Mouse (Mus musculus) heart, adult 2 months (tissue): Measurements from ENCODE around the gene Lrrc4c.

Experiments used
- CTCF ChIP-seq: fragments of 200-600 bp; IDR thresholded peaks from 2 replicates; pipeline ENCODE4 v1.8.1; 2022; ENCODE audit warnings: antibody characterized with exemption, mild to moderate bottlenecking, moderate library complexity
- EP300 ChIP-seq: fragments of 200-500 bp; IDR thresholded peaks from 2 replicates; pipeline ENCODE4 v1.6.1; 2011; ENCODE audit warnings: low read depth, low read length, control low read depth; ENCODE audit not compliant: insufficient read depth
- POLR2A ChIP-seq: fragments of 200-500 bp; IDR thresholded peaks from 2 replicates; pipeline ENCODE4 v1.6.1; 2011; ENCODE audit warnings: mild to moderate bottlenecking, low read depth, low read length, control low read depth; ENCODE audit not compliant: insufficient read depth

- TF ChIP-seq POLR2A (no peak), CTCF (no peak), EP300 (no peak)
Observed at GRCm38 (mm10) chr2:96775376-96775775, 457.4 kb downstream of the Lrrc4c start.
